Mouse (Mus musculus): ENCODE data around the gene Tbc1d2. TPM values are rescaled to one million over a fixed set of nuclear protein-coding genes. Genes with fewer than 3 reads are reported as not detected.
A peak's percentile ranks its signal among the peaks of the same experiment; 100 is the strongest.
"Not testable (repeated sequence)": the region's sequence is repeated elsewhere in the genome, so short reads cannot be mapped to it uniquely, and the experiment has no call there.

The Tbc1d2 gene
- polyA plus RNA-seq, 1 experiment from 2014 or later = 0.83 TPM

DNA sequence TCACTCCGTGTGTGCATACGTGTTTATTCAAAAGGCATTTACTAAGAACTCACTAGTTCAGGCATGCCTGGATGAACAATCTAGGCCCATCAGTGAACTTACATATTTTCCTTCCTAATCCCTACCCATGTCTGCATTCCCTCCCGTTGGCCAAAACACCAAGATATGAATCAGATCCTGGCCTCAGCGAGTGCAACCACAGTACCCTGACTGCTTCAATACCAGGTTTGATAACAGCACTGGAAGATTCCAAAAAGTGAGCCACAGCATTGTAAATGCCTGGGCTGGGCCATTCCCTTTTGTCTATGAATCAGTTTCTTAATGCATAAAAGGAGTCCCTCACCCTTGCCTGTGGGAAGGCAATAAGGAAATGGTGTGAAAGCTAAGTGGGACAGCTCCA lies 848 bp downstream of the Tbc1d2 start:
- Histone ChIP-seq H3K9me3 (ENCODE audit: low read length) (no peaks in the 10 kb centered on the region), H3K36me3 (replicated peaks; ENCODE audit: insufficient read depth, low read length) (no peaks in the 10 kb centered on the region), H3K4me1 (ENCODE audit: insufficient read depth) (peaks cover 15% of the 10 kb centered on the region), H3K27ac (ENCODE audit: low read depth) (no peak overlapping the region), H3K27me3 (ENCODE audit: insufficient read depth, low read length) (peaks cover 22% of the 10 kb centered on the region), H3K4me2 (ENCODE audit: low read depth, low read length) (peak overlapping the region; percentile 97), H3K9ac (replicated peaks) (0 out of 2 replicates have a peak overlapping the region, but pooled peaks have one; percentile 71), H3K4me3 (ENCODE audit: low read depth, low read length) (peak overlapping the region; percentile 74)
- DNase-seq (no peak), ATAC-seq (no peak)
- WGBS (ENCODE audit: insufficient replicate concordance) = 46% methylated on average over 4 of the region's 4 CpGs
- TF ChIP-seq CTCF (IDR thresholded peaks at IDR 0.05; ENCODE audit: low read depth) (no peak), EP300 (IDR thresholded peaks at IDR 0.05; ENCODE audit: low read depth) (no peak)

DNA sequence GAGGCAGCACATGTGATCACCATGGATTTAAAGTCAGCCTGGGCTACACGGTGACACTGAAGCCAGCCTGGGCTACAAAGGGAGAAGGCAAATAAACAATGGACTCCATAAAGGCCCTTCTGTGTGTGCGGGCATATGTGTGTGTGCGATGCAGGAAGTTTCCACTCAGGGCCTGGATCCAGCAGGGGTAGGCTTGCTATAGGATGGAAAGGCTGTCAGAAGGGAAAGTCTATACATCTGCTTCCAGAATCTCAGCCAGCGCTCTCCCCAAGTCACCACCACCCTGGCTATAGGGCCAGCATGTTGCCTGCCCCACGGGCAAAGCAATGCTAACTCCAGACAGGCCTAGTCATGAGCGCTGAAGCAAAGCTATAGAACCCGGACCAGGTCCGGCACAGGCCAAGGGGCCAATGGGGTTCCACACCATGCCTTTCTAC lies 6.3 kb downstream of the Tbc1d2 start:
- no peak for TF ChIP-seq EP300 (IDR thresholded peaks at IDR 0.05; ENCODE audit: low read depth)
- TF ChIP-seq CTCF (IDR thresholded peaks at IDR 0.05; ENCODE audit: low read depth) = no peak
- Histone ChIP-seq H3K4me3 (ENCODE audit: low read depth, low read length) (no peak overlapping the region), H3K9ac (replicated peaks) (no peak overlapping the region), H3K4me2 (ENCODE audit: low read depth, low read length) (no peak overlapping the region), H3K4me1 (ENCODE audit: insufficient read depth) (peaks cover 5% of the 10 kb centered on the region), H3K36me3 (replicated peaks; ENCODE audit: insufficient read depth, low read length) (no peaks in the 10 kb centered on the region), H3K9me3 (ENCODE audit: low read length) (no peaks in the 10 kb centered on the region), H3K27me3 (ENCODE audit: insufficient read depth, low read length) (peaks cover 2% of the 10 kb centered on the region; the same call in 1 of the 2 replicates), H3K27ac (ENCODE audit: low read depth) (peak overlapping the region; percentile 13)
- ATAC-seq (0 out of 2 replicates have a peak, but pooled peaks have one; percentile 27), DNase-seq (no peak)
- 71% methylated on average over 8 of the region's 8 CpGs for whole genome bisulfite sequencing (ENCODE audit: insufficient replicate concordance)

DNA sequence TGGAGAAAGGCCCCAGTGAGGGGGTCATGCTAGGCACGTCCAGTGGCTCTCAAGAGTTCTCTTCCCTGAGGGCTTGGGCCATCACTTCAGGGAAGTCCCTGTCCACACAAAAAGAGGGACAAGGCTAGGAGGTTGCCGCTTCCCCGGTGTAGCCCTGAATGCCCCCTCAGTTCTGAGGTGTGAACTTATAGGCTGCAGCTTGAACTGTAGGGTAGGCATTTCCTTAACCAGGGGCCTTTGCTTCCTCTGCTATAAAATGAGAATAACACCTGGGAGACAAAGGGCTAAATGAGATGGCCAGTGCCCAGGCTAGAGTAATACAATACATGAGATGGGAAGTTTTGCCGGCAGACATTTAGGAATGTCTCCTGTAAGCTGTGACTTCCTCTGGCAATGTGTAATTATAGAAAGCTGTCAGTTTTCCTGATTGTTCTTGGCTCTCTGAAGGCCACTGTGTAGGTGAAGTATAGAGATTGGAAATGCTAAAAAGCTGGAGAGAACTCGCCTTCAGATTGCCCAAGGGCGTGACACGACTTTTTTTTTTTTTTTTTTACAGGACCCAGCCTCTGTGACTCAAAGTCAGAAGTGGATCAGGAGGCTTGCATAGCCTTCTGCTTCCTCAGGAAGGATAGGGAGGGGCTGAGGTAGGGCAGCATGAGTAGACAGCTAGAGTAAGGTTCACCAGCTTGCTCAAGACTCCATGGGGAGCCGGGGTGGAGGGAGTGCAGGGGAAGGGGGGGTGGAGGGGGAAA lies 6.9 kb downstream of the Tbc1d2 start:
- Histone ChIP-seq H3K27ac (ENCODE audit: low read depth) (peak overlapping the region; percentile 55; the same call in 1 of the 2 replicates), H3K4me1 (ENCODE audit: insufficient read depth) (peaks cover 5% of the 10 kb centered on the region), H3K36me3 (replicated peaks; ENCODE audit: insufficient read depth, low read length) (no peaks in the 10 kb centered on the region), H3K27me3 (ENCODE audit: insufficient read depth, low read length) (no peaks in the 10 kb centered on the region), H3K9ac (replicated peaks) (no peak overlapping the region), H3K4me2 (ENCODE audit: low read depth, low read length) (0 out of 2 replicates have a peak overlapping the region, but pooled peaks have one; percentile 6), H3K4me3 (ENCODE audit: low read depth, low read length) (no peak overlapping the region), H3K9me3 (ENCODE audit: low read length) (no peaks in the 10 kb centered on the region)
- DNase-seq (peak; percentile 45), ATAC-seq (peak; percentile 84)
- 54% methylated on average over 8 of the region's 8 CpGs for WGBS (ENCODE audit: insufficient replicate concordance)
- TF ChIP-seq CTCF (IDR thresholded peaks at IDR 0.05; ENCODE audit: low read depth) (no peak), EP300 (IDR thresholded peaks at IDR 0.05; ENCODE audit: low read depth) (0 out of 2 replicates have a peak, but pooled peaks have one; percentile 18)

DNA sequence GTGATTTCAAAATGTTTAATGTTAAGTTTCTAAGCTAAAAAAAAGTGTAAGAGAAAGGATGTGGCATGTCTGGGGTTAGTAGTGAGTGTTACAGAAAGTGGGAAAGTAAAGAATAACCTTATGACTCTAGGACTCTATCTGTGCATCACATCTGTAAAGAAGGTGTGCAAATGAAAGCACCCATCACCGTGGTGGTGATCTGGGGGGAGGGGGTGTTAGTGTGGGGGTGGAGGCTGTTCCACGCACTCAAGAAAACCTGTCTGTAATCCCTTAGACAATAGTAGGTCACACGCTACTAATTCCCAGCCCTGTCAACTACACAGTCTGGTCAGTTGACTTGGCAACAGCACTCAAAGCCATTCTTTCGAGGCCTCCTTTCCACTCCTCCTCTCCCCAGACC lies 8.7 kb downstream of the Tbc1d2 start:
- Histone ChIP-seq H3K9me3 (ENCODE audit: low read length) (no peaks in the 10 kb centered on the region), H3K4me1 (ENCODE audit: insufficient read depth) (peaks cover 9% of the 10 kb centered on the region), H3K27me3 (ENCODE audit: insufficient read depth, low read length) (no peaks in the 10 kb centered on the region), H3K4me3 (ENCODE audit: low read depth, low read length) (no peak overlapping the region), H3K36me3 (replicated peaks; ENCODE audit: insufficient read depth, low read length) (no peaks in the 10 kb centered on the region), H3K4me2 (ENCODE audit: low read depth, low read length) (no peak overlapping the region), H3K27ac (ENCODE audit: low read depth) (no peak overlapping the region), H3K9ac (replicated peaks) (no peak overlapping the region)
- ATAC-seq (no peak), DNase-seq (no peak)
- TF ChIP-seq CTCF (IDR thresholded peaks at IDR 0.05; ENCODE audit: low read depth) = no peak
- TF ChIP-seq EP300 (IDR thresholded peaks at IDR 0.05; ENCODE audit: low read depth) = no peak
- 69% methylated on average over 4 of the region's 4 CpGs for WGBS (ENCODE audit: insufficient replicate concordance)

DNA sequence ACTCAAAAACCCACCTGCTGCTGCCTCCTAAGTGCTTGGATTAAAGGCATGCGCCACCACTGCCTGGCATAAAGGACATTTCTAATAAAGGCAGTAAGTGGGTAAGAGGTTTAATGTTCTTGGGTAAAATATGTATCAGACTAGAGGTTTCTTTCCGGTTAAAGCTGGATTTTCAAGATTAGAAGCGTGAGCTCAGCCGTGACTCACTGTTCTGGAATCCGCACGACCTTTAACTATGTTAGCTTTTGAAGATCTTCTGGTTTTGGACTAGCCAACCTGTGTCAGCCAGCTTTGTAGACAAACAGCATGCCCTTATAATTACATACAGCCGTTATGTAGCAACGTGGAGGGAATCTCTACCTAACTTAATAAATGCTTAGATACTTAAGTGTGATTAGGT lies 10.1 kb downstream of the Tbc1d2 start:
- WGBS (ENCODE audit: insufficient replicate concordance) = 79% methylated on average over 8 of the region's 8 CpGs
- Histone ChIP-seq H3K27ac (ENCODE audit: low read depth) (no peak overlapping the region), H3K36me3 (replicated peaks; ENCODE audit: insufficient read depth, low read length) (no peaks in the 10 kb centered on the region), H3K4me1 (ENCODE audit: insufficient read depth) (peaks cover 9% of the 10 kb centered on the region), H3K4me2 (ENCODE audit: low read depth, low read length) (no peak overlapping the region), H3K9ac (replicated peaks) (no peak overlapping the region), H3K27me3 (ENCODE audit: insufficient read depth, low read length) (no peaks in the 10 kb centered on the region), H3K4me3 (ENCODE audit: low read depth, low read length) (no peak overlapping the region), H3K9me3 (ENCODE audit: low read length) (no peaks in the 10 kb centered on the region)
- TF ChIP-seq EP300 (IDR thresholded peaks at IDR 0.05; ENCODE audit: low read depth) (no peak), CTCF (IDR thresholded peaks at IDR 0.05; ENCODE audit: low read depth) (no peak)
- no peak for ATAC-seq
- DNase-seq = no peak

DNA sequence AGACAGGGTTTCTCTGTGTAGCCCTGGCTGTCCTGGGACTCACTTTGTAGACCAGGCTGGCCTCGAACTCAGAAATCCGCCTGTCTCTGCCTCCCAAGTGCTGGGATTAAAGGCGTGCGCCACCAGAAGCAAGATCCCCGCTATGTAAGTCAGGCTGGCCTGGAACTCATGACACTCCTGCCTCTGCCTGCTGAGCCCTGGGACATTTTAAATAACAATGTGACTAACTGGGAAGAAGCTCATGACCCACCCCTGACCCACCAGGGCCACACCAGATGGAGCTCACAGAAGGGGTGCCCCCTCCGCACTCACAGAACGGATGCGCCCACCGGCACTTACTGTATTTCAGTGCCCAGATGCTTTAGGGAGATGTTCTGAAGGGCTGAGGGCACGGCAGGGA lies 12.8 kb downstream of the Tbc1d2 start:
- H3K4me3 ChIP-seq (ENCODE audit: low read depth, low read length); H3K27ac ChIP-seq (ENCODE audit: low read depth); H3K27me3 ChIP-seq (ENCODE audit: insufficient read depth, low read length); ATAC-seq; DNase-seq; H3K4me2 ChIP-seq (ENCODE audit: low read depth, low read length); H3K9ac ChIP-seq (replicated peaks); H3K36me3 ChIP-seq (replicated peaks; ENCODE audit: insufficient read depth, low read length); H3K4me1 ChIP-seq (ENCODE audit: insufficient read depth); H3K9me3 ChIP-seq (ENCODE audit: low read length): not testable (repeated sequence)
- WGBS (ENCODE audit: insufficient replicate concordance) = 87% methylated on average over 10 of the region's 10 CpGs
